Mouse (Mus musculus): ENCODE results near the gene Rcn2. TPM values are rescaled to one million over a fixed set of nuclear protein-coding genes. Genes with fewer than 3 reads are reported as not detected.
A peak's percentile ranks its signal among the peaks of the same experiment; 100 is the strongest.

Gene Rcn2
- polyA plus RNA-seq, 1 experiment = 47.3 TPM

GRCm38 (mm10) chr9:56042181-56042621 is 556 bp downstream of the Rcn2 start:
- no peaks in the 10 kb centered on the region for H3K27me3 ChIP-seq (ENCODE audit: control insufficient read depth, insufficient read depth, low read length)
- no peak for DNase-seq
- no peaks in the 10 kb centered on the region for H3K36me3 ChIP-seq (ENCODE audit: control insufficient read depth, insufficient read depth, low read length)
- H3K27ac ChIP-seq (ENCODE audit: control insufficient read depth, insufficient read depth, low read length) = no peak overlapping the region
- peak overlapping the region; percentile 55 for H3K4me3 ChIP-seq (ENCODE audit: control insufficient read depth, insufficient read depth, low read length)
- no peak for TF ChIP-seq CTCF (IDR thresholded peaks at IDR 0.05; ENCODE audit: borderline replicate concordance, control insufficient read depth, extremely low read depth, insufficient read depth, low read length, poor library complexity)
- no peak for TF ChIP-seq POLR2A (IDR thresholded peaks at IDR 0.05; ENCODE audit: control insufficient read depth, extremely low read depth, insufficient read depth, low read length, poor library complexity)
- 1% methylated on average over 16 of the region's 16 CpGs for WGBS
- no peaks in the 10 kb centered on the region; the same call in 1 of the 2 replicates for H3K4me1 ChIP-seq (replicated peaks; ENCODE audit: control insufficient read depth, insufficient read depth, low read length)

GRCm38 (mm10) chr9:56053796-56054195 is 12.2 kb downstream of the Rcn2 start:
- H3K4me3 ChIP-seq (ENCODE audit: control insufficient read depth, insufficient read depth, low read length) = no peak overlapping the region
- peaks cover 15% of the 10 kb centered on the region for H3K36me3 ChIP-seq (ENCODE audit: control insufficient read depth, insufficient read depth, low read length)
- DNase-seq = no peak
- H3K4me1 ChIP-seq (replicated peaks; ENCODE audit: control insufficient read depth, insufficient read depth, low read length) = peaks cover 2% of the 10 kb centered on the region; the same call in 1 of the 2 replicates
- H3K27me3 ChIP-seq (ENCODE audit: control insufficient read depth, insufficient read depth, low read length) = no peaks in the 10 kb centered on the region
- TF ChIP-seq POLR2A (IDR thresholded peaks at IDR 0.05; ENCODE audit: control insufficient read depth, extremely low read depth, insufficient read depth, low read length, poor library complexity) (no peak), CTCF (IDR thresholded peaks at IDR 0.05; ENCODE audit: borderline replicate concordance, control insufficient read depth, extremely low read depth, insufficient read depth, low read length, poor library complexity) (no peak)
- WGBS = 95% methylated on average over 3 of the region's 3 CpGs
- no peak overlapping the region for H3K27ac ChIP-seq (ENCODE audit: control insufficient read depth, insufficient read depth, low read length)

DNA sequence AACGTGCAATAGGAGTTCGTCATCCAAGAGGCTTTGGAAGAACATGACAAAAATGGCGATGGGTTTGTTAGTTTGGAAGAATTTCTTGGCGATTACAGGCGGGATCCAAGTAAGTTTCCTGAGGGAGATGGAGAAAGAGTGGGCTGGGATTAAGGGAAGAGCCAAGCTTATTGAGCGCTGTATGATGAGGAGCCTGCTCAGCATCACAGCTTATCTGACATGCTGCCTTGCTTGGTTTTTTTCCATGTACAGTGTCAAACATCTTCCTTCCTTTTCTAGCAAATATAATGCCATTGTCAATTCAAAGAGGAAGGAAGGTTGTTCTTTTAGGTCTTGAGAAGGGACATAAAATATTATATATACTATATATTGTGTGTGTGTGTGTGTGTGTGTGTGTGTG is 14.5 kb downstream of the Rcn2 start:
- Histone ChIP-seq H3K4me1 (replicated peaks; ENCODE audit: control insufficient read depth, insufficient read depth, low read length) (peaks cover 2% of the 10 kb centered on the region; the same call in 1 of the 2 replicates), H3K27me3 (ENCODE audit: control insufficient read depth, insufficient read depth, low read length) (no peaks in the 10 kb centered on the region), H3K4me3 (ENCODE audit: control insufficient read depth, insufficient read depth, low read length) (no peak overlapping the region), H3K36me3 (ENCODE audit: control insufficient read depth, insufficient read depth, low read length) (peaks cover 30% of the 10 kb centered on the region), H3K27ac (ENCODE audit: control insufficient read depth, insufficient read depth, low read length) (no peak overlapping the region)
- TF ChIP-seq POLR2A (IDR thresholded peaks at IDR 0.05; ENCODE audit: control insufficient read depth, extremely low read depth, insufficient read depth, low read length, poor library complexity) (no peak), CTCF (IDR thresholded peaks at IDR 0.05; ENCODE audit: borderline replicate concordance, control insufficient read depth, extremely low read depth, insufficient read depth, low read length, poor library complexity) (no peak)
- WGBS = 96% methylated on average over 6 of the region's 6 CpGs
- no peak for DNase-seq

GRCm38 (mm10) chr9:56062336-56062735 is 20.7 kb downstream of the Rcn2 start:
- no peak overlapping the region for H3K27ac ChIP-seq (ENCODE audit: control insufficient read depth, insufficient read depth, low read length)
- no peak for TF ChIP-seq CTCF (IDR thresholded peaks at IDR 0.05; ENCODE audit: borderline replicate concordance, control insufficient read depth, extremely low read depth, insufficient read depth, low read length, poor library complexity)
- no peak for TF ChIP-seq POLR2A (IDR thresholded peaks at IDR 0.05; ENCODE audit: control insufficient read depth, extremely low read depth, insufficient read depth, low read length, poor library complexity)
- no peak overlapping the region for H3K4me3 ChIP-seq (ENCODE audit: control insufficient read depth, insufficient read depth, low read length)
- peaks cover 37% of the 10 kb centered on the region for H3K36me3 ChIP-seq (ENCODE audit: control insufficient read depth, insufficient read depth, low read length)
- no peak for DNase-seq
- no peaks in the 10 kb centered on the region for H3K27me3 ChIP-seq (ENCODE audit: control insufficient read depth, insufficient read depth, low read length)
- WGBS = 97% methylated on average over 5 of the region's 5 CpGs
- no peaks in the 10 kb centered on the region for H3K4me1 ChIP-seq (replicated peaks; ENCODE audit: control insufficient read depth, insufficient read depth, low read length)

DNA sequence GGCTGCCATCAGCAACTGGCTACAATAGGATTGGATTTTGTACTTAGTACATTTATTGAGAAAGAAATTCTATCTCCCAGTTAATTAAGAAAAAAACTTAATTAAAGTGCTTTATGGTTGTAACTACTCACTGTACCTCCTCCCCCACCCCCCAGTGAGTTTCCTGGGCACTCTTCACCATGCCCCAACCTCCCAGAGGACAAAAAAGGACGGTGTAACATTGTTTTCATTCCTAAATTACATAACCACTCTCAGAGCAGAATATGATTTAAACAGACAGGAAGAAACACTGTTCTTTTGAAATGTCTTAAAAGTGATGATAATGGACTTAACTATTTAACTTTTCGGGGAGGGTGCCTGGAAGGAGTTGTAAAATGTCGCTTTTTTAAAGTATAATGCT is 23.4 kb downstream of the Rcn2 start:
- H3K4me1 ChIP-seq (replicated peaks; ENCODE audit: control insufficient read depth, insufficient read depth, low read length) = no peaks in the 10 kb centered on the region
- no peak for TF ChIP-seq CTCF (IDR thresholded peaks at IDR 0.05; ENCODE audit: borderline replicate concordance, control insufficient read depth, extremely low read depth, insufficient read depth, low read length, poor library complexity)
- no peak for TF ChIP-seq POLR2A (IDR thresholded peaks at IDR 0.05; ENCODE audit: control insufficient read depth, extremely low read depth, insufficient read depth, low read length, poor library complexity)
- peaks cover 18% of the 10 kb centered on the region for H3K36me3 ChIP-seq (ENCODE audit: control insufficient read depth, insufficient read depth, low read length)
- DNase-seq = no peak
- no peak overlapping the region for H3K27ac ChIP-seq (ENCODE audit: control insufficient read depth, insufficient read depth, low read length)
- no peaks in the 10 kb centered on the region for H3K27me3 ChIP-seq (ENCODE audit: control insufficient read depth, insufficient read depth, low read length)
- WGBS = 94% methylated on average over 3 of the region's 3 CpGs
- H3K4me3 ChIP-seq (ENCODE audit: control insufficient read depth, insufficient read depth, low read length) = no peak overlapping the region

DNA sequence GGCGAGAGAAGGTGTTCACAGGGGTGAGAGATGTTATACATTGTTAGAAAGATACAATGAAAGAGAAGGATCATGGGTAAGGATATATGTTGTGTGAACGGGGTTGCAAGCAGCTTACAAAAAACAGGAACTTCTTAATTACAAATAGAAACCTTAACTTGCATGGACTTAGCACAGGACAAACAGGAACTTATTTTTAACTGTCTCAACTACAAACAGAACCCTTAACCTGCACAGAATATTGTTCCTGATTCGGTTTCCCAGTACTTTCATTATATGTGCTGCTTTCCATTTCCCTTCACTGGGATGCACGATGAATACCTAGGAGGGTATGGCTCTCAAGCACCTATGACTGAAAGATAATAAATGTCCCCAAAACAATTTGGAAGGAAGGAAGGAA is 26.3 kb downstream of the Rcn2 start:
- no peaks in the 10 kb centered on the region for H3K4me1 ChIP-seq (replicated peaks; ENCODE audit: control insufficient read depth, insufficient read depth, low read length)
- TF ChIP-seq CTCF (IDR thresholded peaks at IDR 0.05; ENCODE audit: borderline replicate concordance, control insufficient read depth, extremely low read depth, insufficient read depth, low read length, poor library complexity) = no peak
- TF ChIP-seq POLR2A (IDR thresholded peaks at IDR 0.05; ENCODE audit: control insufficient read depth, extremely low read depth, insufficient read depth, low read length, poor library complexity) = no peak
- H3K36me3 ChIP-seq (ENCODE audit: control insufficient read depth, insufficient read depth, low read length) = no peaks in the 10 kb centered on the region
- H3K4me3 ChIP-seq (ENCODE audit: control insufficient read depth, insufficient read depth, low read length) = no peak overlapping the region
- H3K27ac ChIP-seq (ENCODE audit: control insufficient read depth, insufficient read depth, low read length) = no peak overlapping the region
- DNase-seq = no peak
- WGBS = 70% methylated on average over 4 of the region's 4 CpGs
- no peaks in the 10 kb centered on the region for H3K27me3 ChIP-seq (ENCODE audit: control insufficient read depth, insufficient read depth, low read length)

GRCm38 (mm10) chr9:56068630-56069029 is 27.0 kb downstream of the Rcn2 start:
- no peaks in the 10 kb centered on the region for H3K36me3 ChIP-seq (ENCODE audit: control insufficient read depth, insufficient read depth, low read length)
- WGBS = 96% methylated on average over 1 of the region's 1 CpGs
- no peak overlapping the region for H3K4me3 ChIP-seq (ENCODE audit: control insufficient read depth, insufficient read depth, low read length)
- no peaks in the 10 kb centered on the region for H3K27me3 ChIP-seq (ENCODE audit: control insufficient read depth, insufficient read depth, low read length)
- DNase-seq = no peak
- no peaks in the 10 kb centered on the region for H3K4me1 ChIP-seq (replicated peaks; ENCODE audit: control insufficient read depth, insufficient read depth, low read length)
- TF ChIP-seq CTCF (IDR thresholded peaks at IDR 0.05; ENCODE audit: borderline replicate concordance, control insufficient read depth, extremely low read depth, insufficient read depth, low read length, poor library complexity) = no peak
- no peak for TF ChIP-seq POLR2A (IDR thresholded peaks at IDR 0.05; ENCODE audit: control insufficient read depth, extremely low read depth, insufficient read depth, low read length, poor library complexity)
- H3K27ac ChIP-seq (ENCODE audit: control insufficient read depth, insufficient read depth, low read length) = no peak overlapping the region

Data from thymus, adult 2 months (tissue).